Mouse (Mus musculus): ENCODE data around the gene Eda. TPM values are rescaled to one million over a fixed set of nuclear protein-coding genes. Genes with fewer than 3 reads are reported as not detected.

Eda gene
- total RNA-seq (2021): 1 to 10 TPM; 2.3 to 2.8 TPM
- long read RNA-seq, experiment 1, partial matches to known transcripts: 0 of 1 reads
- long read RNA-seq, experiment 1, other reads (novel, unspliced or antisense): 1 of 1 reads
- long read RNA-seq, experiment 2: 0 reads

DNA sequence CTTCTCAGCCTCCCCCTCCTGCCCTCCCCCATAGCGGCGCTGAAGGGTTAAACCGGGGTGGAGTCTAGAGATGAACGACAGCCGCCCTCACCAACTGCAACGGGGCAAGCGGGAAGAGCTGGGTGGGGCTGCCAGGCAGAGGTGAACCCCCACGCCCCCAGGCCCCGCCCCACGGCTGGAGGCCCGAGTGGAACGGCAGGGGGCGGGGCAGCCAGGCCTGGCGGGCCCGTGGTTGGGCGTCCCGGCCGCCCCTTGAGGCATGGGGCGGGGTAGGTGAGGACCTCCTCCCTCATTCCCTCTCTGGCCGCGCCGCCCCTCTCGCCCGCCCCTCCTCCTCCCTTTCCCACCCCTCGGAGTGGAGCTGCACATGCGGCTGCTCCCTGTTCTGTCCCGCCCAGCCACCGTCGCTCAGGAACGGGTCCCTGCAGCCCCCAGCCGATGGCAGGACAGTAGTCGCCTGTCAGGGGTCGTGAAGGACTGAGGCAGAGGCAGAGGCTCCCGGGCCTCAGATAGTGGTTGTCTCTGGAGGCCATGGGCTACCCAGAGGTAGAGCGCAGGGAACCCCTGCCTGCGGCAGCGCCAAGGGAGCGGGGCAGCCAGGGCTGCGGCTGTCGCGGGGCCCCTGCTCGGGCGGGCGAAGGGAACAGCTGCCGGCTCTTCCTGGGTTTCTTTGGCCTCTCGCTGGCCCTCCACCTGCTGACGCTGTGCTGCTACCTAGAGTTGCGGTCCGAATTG, at the start of gene Eda:
TSS of gene Eda (plus strand) at position 357 of the 735 bp plus-strand sequence.
- intact Hi-C loops (cut with DNase I): no loop called here
- peak; percentile 74 to 89 for DNase-seq

DNA sequence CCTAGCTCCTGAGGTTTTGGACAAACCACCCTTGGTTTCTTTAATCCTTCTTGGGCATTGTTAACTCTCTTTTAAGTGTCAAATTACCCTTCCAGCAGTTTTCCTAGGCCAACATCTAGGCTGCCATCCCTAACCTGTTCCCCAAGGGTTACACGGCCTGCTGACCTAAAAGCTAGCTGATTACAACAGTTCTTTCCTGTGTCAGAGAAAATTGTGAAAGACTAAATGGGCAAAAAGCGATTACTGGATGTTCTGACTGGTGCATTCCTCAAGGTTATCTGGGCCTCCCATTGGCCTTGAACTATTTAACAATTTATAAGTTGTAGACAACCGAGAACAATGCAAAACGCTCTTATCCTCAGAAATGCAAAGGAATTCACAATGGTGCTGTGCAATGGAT, 14.4 kb upstream of the Eda start:
- DNase-seq: no peak
- intact Hi-C loops (cut with DNase I): no loop called here

DNA sequence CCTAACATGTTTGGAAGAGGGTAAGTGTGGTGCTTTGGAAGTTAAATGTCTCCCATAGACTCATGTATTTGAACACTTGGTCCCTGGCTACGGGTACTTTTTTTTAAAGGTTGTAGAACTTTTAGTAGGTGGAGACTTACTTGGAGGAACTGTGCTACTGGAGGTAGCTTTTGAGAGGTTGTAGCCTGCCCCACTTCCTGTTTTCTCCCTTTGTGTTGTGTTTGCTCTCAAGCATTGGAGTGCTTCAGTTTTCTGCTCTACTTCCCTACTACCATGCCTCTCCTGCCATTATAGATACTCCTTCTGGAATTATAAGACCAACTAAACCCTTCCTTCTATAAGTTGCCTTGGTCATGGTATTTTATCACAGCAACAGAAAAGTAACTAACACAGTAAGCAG, 5.3 kb upstream of the Eda start:
- no peak for DNase-seq
- intact Hi-C loops (cut with DNase I): no loop called here

DNA sequence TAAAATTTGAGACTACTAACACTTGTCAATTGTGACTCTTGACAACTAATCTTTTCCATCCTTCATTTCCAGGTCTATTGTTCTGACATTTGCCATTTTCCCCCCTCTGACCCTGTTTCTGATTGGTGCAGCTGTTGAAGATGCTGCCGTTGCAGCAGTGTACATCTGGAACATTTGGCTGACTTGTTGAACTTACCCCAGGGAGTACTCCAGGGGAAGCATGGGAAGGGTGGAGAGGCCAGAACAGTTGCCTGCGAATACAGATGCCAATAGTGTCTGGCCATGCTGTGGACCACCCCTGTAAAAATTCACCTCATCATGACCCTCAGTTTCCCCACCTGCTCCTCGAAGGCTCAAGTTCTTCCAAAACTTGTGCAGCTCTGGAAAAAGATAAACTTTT, 1.0 kb upstream of the Eda start:
- intact Hi-C loops (cut with DNase I): no loop called here
- peak; percentile 4 to 10 for DNase-seq

DNA sequence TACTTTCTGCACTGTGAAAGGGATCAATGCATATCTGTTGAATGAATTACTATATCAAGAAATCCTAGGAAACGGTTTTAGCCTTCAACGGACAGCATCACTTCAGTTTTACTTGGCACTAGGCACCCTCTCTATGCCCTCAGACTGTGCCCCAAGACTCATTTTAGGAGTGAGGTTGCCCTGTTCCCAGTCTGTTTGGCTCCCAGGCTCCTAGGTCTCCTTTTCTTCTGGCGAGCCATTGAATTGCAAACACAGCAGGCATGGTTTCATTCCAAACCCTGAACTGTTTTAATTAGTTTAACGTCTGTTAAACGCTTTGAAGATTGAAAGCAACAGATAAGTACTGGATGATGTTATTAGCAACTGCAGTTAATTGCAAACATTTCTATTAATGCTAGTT, 603 bp upstream of the Eda start:
- intact Hi-C loops (cut with DNase I): no loop called here
- no peak for DNase-seq

DNA sequence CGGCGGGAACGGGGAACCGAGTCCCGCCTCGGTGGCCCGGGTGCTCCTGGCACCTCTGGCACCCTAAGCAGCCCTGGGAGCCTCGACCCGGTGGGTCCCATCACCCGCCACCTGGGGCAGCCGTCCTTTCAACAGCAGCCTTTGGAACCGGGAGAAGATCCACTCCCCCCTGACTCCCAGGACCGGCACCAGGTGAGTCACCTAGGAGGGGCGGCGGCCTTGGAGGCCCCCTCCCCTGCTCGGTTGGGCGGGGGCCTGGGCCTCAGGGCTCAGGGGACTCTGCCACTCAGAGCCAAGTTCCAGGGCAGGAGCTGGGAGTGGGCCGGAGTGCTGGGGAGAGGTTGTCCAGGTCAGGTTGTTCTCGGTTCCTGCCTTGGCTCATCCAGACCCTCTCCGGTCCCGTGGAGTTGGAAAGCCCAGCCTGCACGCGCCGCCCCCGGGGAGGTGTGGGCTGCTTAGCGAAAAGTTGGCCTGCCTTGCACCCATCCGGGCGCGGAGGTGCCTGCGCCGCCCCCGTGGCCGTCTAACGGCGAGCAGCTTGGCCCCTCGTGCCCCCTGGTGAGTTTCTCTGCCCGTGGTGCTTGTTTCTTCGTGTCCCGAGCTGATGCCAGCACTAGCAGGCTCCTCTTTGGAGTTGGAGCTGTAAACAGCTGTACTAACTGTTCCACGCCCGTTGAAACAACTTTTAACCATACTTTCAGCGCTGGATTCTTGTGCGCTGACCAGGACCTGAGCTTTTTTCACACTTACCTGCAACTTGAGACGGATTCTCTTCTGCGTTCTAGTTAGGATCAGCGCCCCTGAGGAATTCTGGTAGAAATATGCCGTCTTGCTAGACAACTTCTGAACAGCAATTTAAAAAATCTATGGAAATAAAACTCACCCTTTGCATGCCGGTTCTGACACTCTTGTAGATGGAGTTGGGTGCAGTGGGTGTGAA, 849 bp downstream of the Eda start:
- DNase-seq: peak; percentile 7 to 15
- intact Hi-C loops (cut with DNase I): no loop called here

DNA sequence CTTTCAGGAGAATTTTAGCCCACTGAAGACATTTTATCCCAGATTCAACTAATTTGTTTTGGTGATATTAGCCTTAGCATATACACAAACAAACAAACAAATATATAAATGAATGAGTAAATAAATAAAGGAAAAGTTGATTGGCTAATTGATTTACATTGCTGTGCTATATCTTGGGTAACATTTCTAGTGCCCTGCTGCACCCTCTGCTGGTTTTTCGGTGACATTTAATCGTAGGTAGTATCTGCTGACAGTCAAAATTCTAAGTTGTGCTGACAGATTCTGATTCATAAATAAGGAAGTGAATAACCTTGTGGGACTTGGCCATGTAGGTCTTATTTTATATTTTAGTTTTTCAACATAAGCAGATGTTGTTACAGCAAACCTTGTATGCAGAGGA, 2.9 kb downstream of the Eda start:
- intact Hi-C loops (cut with DNase I): loop anchor here (2.0 kb wide), 1 partner anchor 126 kb away; no protein-coding TSS in a partner anchor
- DNase-seq: no peak

DNA sequence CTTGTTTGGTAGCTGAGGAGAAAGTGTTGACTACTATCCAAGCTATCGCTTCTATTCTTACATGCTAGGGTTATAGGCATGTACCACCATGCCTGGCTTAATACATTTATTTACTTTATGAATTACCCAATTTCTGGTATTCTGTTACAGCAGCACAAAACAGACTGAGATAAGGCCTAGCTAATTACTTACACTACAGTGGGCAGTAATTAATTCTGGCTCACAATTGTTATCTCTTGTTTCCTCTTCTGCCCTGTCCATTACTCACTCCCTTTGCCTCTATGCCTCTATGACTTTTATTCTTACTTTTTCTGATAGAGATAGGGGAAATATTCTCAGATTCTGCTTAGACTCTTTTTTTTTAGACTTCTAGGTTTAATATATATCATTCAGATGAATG, 18.0 kb downstream of the Eda start:
- intact Hi-C loops (cut with DNase I): no loop called here
- no peak for DNase-seq

DNA sequence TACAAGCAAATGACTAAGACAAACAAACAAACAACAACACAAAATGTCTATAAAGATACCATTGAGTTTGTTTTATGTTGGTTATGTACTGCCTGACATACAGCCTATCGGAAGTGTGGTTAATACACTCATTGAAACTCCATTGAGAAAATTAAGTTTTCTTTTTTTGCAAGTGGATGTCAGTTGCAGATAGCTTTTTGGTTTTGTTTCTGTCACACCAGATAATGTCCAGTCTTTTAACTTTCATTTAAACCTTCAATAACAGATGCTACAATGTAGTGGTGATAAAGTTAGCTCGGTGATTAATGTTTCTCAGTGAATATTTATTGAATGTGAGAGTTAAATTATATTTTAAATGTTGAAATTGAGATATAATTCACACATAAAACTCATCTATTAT, 23.9 kb downstream of the Eda start:
- intact Hi-C loops (cut with DNase I): no loop called here
- DNase-seq: no peak

DNA sequence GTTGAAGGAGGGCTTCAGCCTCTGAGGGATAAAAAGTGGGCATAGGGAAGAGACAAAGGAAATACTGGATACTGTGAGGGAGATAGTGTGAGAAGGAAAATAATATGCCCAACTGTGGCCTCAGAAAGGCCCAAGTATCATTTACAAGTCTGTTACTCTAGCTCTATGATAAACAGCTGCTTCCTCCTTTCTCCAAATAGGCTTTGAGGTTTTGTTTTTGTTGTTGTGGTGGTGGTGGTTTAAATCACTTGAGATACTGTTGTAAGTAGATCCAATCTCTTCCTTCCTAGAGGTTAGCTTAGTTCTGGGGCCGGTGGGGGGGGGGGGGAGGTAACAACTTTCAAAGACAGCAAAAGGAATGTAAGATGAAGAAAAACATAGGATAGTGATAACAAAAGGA, 143.0 kb downstream of the Eda start:
- intact Hi-C loops (cut with DNase I): no loop called here
- no peak for DNase-seq

DNA sequence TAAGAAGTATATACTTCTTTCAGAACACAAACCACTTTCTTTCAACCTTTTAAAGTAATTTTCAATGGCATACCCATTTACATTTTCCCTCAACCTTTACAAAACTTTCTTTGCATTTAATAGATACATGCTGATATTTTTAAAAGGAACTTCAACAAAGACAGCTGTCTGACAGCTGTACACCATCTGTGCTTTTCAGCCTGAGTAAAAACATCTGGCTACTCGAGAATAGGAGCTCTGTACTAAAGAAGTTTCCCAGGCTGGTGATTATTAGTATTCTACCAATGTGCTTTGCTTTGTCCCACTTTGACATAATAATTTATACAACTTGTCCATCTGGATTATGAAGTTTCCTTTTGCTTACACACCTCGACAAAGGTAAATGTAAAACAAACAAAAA, 219.9 kb downstream of the Eda start:
- no peak for DNase-seq
- intact Hi-C loops (cut with DNase I): no loop called here

DNA sequence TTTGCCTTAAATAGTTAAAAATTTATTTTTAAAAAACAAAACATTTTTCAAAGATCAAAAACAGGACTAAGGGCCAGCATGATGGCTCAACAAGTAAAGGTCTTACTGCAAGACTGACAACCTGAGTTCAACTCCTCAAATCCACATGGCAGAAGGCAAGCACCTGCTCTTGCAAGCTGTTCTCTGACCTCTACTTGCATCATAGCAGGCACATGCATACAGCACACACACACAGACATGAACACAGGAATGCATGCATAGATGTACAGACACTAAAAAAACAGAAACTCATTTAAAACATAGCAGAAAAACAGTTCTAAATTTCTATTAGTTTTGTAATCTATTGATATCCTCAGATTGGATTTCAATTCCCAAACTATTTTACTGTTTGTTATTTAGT, 338.2 kb downstream of the Eda start:
- DNase-seq: no peak
- intact Hi-C loops (cut with DNase I): no loop called here

DNA sequence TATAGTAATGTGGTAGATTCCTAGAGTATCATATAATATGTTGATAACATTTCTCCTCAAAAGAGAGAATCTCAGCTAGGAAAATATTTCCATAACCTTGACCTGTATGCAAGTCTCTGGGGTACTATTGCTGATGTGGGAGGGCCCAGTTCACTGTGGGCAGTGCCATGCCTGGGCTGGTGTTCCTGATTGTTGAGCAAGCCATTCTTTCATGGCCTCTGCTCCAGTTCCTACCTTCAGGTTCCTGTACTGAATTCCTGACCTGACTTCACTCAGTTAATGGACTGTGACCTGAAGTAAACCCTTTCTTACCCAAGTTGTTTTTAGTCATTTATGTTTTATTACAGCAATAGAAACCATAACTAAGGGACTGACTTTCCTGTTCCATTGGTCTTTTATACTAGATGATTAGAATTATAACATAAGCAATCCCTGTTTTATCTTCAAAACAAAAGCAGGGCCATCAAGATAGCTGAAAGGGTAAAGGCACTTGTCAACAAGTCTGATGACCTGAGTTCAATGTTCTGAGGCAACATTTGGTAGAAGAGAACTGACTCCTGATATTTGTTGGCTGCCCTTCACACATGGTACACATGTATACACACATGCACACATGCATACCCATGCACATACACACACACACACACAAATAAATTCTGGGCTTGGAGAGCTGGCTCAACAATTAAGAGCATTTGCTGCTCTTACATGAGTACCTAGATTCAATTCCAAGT, 338.9 kb downstream of the Eda start:
- no peak for DNase-seq
- intact Hi-C loops (cut with DNase I): no loop called here

DNA sequence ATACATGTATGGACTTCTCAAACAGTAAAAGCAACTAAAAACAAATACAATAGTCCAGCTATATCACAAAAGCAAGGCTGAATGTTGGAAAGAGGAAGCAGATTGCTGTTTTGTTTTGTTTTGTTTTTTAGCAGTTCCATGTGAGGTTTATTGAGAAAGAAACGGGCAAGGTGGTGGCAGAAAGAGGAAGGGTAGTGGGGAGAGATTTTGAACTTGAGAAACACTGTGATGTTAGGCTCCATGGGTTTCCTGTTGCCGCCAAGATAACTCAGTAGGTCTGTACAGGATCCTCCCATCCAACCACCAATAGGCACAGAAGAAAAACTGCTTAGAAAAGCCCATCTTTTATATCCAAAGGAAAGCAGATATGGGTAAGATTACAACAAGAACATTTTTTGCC, 365.3 kb downstream of the Eda start:
- intact Hi-C loops (cut with DNase I): no loop called here
- no peak for DNase-seq

DNA sequence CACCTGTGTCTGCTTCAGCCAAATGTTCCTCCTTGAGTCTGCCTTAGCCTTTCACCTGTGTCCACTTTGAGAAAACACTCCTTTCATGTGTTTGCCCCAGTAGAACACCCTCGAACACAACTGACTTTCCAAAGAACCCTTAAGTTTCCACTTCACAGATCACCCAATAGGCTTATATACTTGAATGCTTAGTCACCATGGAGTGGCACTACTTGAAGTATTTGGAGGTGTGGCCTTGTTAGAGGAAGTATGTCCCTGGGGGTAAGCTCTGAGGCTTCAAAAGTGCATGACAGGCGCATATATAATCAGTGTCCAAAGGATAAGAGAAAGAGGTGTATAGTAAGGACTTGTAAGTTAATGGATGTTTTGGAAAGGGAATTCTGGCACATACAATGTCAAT, 369.0 kb downstream of the Eda start:
- no peak for DNase-seq
- intact Hi-C loops (cut with DNase I): no loop called here

DNA sequence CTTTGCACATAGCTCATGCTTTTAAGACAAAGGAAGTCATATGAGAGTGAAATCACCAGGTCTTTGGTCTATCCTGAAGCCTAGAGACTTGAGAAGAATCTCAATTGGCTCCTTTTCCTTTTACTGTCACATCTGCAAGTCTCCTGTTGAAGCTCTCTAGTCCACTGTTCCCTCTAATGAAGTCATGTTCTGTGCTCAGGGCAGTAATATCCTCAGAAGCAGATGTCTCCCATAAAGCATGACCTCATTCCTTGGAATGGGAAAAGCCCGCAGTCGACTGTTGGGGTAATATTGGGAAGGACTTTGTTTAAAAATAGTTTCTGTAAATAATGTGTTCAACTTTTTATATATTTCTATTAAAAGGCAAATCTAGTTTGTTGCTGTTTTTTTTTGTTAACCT, 381.6 kb downstream of the Eda start:
- DNase-seq: no peak
- intact Hi-C loops (cut with DNase I): no loop called here

DNA sequence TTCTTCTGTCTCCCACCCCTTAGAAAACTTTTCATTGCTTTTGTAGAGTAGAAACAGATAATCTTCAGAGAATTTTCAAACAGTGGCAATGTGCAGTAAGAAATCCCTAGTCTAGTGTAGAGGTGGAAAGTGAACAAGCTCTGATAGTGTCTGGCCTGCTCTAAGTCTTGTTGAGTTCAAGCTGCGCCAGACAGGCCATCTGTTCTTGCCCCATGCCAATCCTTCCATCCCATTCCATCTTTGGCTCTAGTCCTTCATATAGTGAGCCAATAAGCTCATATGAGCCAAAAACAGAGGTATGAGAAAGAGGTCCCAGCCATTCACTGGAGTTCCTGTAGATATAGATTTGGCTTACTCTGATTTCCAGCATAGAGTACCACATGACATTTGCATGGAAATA, 414.5 kb downstream of the Eda start:
- no peak for DNase-seq
- intact Hi-C loops (cut with DNase I): no loop called here

DNA sequence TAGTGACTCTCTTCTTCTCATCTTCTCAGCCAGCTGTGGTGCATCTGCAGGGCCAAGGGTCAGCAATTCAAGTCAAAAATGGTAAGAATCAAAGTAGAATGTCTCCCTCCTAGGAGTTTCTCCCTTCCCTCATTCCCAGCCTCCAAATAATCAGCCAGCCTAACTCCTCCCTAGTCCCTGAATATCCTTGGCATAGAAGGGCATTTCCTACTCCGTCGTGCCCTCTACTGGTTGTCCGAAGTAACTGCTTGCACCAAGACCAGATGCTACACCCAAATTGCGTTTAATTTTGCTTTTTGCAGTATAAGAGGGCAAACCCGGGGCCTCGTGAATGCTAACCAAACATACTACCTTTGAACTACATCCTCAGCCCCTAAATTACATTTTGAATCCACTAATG, 416.9 kb downstream of the Eda start:
- intact Hi-C loops (cut with DNase I): loop anchor here (2.0 kb wide), 1 partner anchor 540 kb away; no protein-coding TSS in a partner anchor
- no peak for DNase-seq

DNA sequence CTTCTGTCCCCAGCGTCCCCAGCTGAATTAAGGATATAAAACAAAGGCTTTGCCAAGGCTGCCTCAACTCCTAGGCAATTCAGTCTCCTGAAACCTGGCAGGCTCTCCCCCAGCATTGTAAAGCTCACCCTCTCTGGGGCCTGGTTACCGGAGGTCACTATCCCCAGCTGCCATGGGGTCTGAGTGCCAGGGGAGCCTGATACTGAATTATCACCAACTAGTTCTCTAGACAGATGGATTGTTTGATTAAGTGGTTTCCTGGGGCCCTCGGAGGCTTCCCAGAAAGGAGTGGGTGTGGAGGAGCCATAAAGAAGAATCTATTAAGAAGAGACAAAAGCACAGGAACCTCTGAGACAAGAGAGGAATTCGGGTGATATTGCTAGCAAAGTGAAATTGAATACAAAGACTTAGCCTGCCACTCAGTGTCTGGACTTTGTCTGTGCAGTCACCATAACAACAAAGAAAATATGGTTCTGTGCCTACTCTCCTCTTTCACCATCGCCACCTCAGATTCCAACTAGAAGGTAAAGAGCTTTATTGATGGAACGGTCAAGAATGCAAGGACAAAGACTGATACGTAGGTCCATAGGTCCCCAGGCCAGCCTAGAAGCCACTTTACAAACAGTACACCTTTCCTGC, 418.9 kb downstream of the Eda start:
- intact Hi-C loops (cut with DNase I): loop anchor here (2.0 kb wide), 1 partner anchor 86 kb away; no protein-coding TSS in a partner anchor
- DNase-seq: no peak

DNA sequence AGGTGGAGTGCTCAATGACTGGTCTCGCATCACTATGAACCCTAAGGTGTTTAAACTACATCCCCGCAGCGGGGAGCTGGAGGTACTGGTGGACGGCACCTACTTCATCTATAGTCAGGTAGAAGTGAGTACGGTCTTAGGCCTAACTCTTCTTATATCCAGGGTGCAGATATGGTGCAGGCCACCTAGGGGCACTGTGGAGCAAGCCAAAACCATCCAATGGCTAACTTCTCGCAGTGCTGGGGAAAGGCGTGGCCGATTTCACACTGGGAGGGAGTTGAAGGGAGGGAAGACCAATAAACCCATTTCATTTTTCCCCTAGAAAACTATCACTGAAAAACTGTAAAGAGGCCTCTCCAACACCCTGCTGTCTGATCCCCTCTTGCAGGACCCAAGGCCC, 419.6 kb downstream of the Eda start:
- intact Hi-C loops (cut with DNase I): loop anchor here (2.0 kb wide), 1 partner anchor 86 kb away; no protein-coding TSS in a partner anchor
- no peak for DNase-seq
